Mouse (Mus musculus): ENCODE data around the gene Coro2b.

Coro2b gene

GRCm38 (mm10) chr9:62432261-62433060, 104.4 kb downstream of the Coro2b start:
- DNase-seq, result no peak

DNA sequence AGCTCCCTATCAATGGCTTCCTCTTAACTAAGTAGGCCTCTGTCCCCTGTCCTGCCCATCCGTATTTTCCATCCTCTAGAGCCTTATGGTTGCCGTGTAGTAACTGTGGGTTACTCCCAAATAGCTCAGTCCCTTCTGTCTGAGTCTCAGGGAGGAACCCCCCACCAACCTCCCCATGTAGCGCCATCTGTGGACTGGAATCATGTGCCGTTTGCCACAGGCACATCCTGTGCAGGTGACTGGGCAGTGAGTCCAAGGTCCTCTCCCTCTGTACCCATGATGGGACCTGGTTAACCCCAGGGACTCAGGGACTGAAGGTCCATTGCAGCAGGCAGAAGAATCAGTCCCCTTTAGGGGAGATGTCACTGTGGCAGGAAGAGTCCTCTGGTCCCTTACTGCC, 106.1 kb downstream of the Coro2b start:
- DNase-seq, result no peak

- DNase-seq, result no peak
These were observed 109.8 kb downstream of the Coro2b start for GRCm38 (mm10) chr9:62427010-62427409.

DNA sequence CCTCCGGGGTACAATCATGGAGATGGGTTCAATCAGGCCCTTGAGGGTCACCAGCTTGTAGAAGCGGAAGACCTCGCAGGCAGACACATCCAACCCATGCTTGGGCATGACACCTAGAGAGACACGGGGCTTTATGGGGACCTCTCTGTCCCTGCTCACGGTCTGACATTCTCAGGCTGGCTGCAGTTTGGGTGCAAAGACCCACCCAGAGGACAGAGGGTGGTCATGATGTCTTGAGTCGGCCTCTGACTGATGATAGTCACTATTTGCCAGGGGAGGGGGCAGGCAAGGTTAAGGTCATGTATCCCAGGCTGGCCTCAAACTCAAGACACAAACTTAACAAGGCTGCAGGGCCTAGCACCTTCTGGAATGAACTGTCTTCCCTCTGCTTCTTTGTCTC, 110.3 kb downstream of the Coro2b start:
- DNase-seq, result no peak

DNA sequence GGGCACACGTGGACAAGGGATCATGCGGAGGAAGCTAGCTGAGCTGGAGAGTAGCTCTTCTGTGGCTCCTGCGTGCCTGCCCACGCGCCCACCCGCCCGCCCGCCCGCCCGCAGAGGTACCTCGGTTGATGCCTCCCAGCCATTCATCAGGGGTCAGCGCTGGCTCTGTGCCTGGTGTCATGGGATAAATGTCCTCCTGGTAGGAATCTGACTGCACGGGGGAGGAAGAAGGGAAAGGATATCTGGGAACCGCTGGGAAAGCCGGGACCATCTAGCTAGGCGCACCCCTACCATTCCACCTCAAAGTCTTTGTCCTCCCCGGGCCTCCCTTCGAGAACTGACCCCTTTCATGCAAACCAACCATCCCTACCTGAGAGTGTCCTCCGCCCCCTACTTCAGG, 110.8 kb downstream of the Coro2b start:
- no peak for DNase-seq

GRCm38 (mm10) chr9:62425265-62425664, 111.6 kb downstream of the Coro2b start:
- no peak for DNase-seq

- DNase-seq, result no peak
These were observed 113.0 kb downstream of the Coro2b start for GRCm38 (mm10) chr9:62423871-62424270.

DNA sequence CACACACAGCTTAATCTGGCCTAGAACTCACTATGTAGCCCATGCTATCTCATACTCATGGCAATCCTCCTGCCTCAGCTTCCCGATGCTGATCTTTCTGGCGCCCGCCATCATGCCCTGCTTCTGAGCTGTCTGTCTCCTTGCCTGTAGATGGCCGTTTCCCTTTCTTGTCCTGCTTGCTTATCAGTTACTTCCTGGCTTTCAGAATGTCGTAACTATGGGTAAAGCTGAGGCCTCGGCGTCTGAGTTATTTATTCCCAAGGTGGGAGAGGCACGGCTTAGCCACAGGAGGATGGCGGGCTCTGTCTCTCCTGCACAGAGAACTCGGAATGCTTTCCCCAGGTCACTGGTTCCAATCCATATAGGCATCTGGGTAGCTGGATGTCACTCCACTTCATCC, 113.9 kb downstream of the Coro2b start:
- DNase-seq, result no peak

DNA sequence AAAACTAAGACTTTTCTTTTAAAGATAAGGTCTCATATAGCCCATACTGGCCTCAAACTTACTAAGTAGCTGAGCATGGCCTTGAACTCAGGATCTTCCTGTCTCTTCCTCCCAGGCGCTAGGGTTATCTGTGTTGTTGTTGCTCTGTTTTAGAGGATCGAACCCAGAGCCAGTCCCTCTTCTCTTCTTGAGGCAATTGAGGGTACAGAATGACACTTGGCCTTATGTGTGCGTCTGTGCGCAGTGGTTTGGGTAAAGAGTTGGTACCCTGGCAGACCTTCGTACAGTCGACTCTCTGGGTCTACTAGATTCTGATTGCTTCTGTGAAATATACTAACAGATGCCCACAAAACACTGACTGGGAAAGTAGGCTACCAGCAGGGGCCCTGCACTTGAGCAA, 114.9 kb downstream of the Coro2b start:
- no peak for DNase-seq

- DNase-seq, result no peak
These were observed 115.8 kb downstream of the Coro2b start for GRCm38 (mm10) chr9:62421027-62421426.

- no peak for DNase-seq
These were observed 116.5 kb downstream of the Coro2b start for GRCm38 (mm10) chr9:62420261-62420917.

GRCm38 (mm10) chr9:62418742-62419141, 118.1 kb downstream of the Coro2b start:
- DNase-seq, result no peak

DNA sequence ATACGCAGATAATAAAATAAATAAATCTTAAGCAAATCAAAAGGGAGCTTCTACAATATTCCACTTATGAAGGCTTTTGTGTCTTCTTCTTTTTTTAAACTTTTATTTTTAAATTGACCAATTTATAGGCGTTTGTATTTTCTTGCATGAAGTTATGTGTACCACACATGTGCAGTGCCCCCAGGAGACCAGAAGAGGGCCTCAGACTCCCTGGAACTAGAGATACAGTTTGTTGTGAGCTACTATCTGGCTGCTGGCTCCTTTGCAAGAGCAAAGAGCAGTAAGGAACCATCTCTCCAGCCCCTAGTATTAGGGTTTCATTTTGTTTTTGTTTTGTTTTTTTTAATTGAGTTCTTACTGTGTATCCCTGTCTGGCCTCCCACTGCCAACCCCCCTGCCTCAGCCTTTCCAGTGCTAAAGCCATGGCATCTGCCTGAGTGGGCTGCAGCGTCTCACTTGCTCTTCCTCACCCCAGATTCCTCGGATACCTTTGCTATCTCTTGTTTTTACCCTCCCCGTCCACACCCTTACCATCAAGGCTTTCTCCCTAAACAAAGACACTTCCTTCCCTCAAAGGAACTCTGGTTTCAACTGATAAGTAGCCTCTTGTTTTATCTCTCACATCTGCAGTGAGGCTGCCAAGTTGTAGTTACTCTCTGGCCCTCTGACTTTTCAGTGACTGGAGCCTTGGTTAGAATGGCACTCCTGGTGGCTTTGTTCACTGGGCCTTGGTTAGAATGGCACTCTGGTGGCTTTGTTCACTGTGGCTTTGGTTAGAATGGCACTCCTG, 129.3 kb downstream of the Coro2b start:
- DNase-seq, result no peak

DNA sequence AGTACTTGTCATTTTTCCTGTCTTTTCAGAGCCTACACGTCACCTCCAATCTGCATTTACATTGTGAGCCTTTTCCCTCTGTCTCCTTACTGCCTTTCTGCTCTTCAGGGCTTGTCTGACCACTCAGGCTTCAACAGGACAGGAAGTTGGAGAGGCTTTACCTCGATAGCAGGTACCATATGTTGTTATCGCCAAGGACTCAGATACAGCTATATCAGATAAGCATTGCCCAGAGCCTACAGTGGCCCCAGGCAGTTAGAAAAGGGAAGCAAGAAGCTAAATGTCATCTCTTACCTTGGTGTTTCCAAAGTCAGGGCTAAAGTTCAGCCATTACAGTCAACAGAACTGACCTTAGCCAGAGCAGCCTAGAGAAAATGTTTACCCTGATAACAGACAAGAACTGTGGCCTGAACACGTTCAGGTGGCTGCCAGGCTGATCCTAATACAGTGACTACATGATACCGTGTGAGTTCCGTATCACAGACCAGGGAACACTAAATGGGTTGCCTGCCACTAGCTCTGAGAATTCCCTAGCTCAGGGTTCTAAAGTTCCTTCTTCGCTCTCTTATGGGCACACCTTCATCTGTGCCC, 130.3 kb downstream of the Coro2b start:
- no peak for DNase-seq

GRCm38 (mm10) chr9:62401589-62401988, 135.3 kb downstream of the Coro2b start:
- no peak for DNase-seq

- DNase-seq, result no peak
These were observed 136.2 kb downstream of the Coro2b start for GRCm38 (mm10) chr9:62400531-62401170.

- DNase-seq, result no peak
These were observed 142.7 kb downstream of the Coro2b start for GRCm38 (mm10) chr9:62394163-62394562.

DNA sequence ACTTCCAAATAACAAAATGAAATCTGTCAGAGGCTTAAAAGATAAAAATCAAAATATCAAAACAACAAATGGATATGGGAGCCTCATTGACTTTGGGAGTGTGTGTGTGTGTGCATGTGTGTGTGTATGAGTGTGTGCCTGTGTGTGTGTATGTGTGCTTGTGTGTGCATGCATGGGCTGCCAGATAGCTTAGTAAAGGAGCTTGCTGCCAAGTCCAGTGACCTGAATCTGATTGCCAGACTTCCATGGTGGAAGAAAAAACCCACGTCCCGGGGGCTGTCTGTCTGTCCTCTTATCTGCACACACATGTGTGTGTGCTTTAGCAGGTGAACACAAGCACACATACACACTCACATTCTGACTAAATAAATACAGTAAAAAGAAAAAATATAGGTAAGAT, 143.3 kb downstream of the Coro2b start:
- no peak for DNase-seq

DNA sequence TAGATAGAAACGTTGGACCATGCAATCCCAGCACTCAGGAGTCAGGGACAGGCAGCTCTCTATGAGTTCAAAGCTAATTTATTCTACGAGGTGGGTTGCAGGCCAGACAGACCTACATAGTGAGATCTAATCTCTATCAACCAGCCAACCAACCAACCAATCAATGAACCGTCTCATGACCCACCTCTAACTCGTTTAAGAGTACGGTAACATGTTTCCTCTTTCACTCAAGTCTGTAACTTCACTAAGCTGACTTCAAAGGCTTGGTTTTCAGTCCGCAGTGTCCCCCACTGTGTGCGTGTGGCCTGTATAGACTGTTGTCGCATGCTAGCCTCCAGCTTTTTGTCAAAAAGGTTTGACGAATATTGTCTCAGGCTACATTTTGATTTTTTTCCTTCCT, 147.1 kb downstream of the Coro2b start:
- DNase-seq, result no peak

DNA sequence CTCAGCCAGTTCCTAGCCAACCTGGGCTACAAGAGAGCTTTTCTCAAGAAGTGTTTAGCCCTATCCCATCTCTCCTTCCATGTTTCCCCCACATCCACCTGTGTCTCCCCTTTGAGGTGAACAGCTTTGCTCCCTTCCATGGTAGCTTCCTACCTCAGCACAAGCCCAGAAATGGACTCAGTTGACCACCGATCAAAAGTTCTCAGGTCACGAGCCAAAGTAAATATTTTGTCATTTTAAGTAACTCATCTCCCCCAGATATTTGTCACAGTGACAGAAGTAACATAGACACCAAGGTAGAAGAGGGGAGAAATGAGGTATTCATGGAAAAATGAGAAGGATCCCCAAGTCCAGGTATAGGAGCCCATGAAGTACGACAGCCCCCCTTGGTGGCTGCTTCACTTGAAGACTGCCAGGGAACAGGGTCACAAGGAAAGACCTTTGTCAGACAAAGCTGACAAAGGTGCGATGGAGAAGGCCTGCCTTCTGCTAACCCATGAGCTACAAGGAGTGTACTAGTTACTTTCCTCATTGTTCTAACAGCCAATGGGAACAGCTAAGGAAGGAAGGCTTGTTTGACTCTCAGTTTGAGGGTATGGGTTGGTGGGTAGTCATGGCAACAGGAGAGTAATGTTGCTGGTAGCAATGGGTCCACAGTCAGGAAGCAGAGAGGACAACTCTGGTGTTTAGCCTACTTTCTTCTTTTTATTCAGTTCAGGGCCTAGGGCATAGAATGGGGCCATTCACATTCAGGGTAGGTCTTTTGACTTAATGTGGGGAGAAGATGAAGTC, 150.9 kb downstream of the Coro2b start:
- no peak for DNase-seq

GRCm38 (mm10) chr9:62385062-62385461, 151.8 kb downstream of the Coro2b start:
- DNase-seq, result no peak

- DNase-seq, result no peak
These were observed 154.2 kb downstream of the Coro2b start for GRCm38 (mm10) chr9:62382519-62383084.

All from right cerebral cortex, adult 18-20 months (tissue).